Mouse (Mus musculus): ENCODE data around the gene Ptprn2. TPM values are rescaled to one million over a fixed set of nuclear protein-coding genes. Genes with fewer than 3 reads are reported as not detected.
A peak's percentile ranks its signal among the peaks of the same experiment; 100 is the strongest.
"Not testable (repeated sequence)": the region's sequence is repeated elsewhere in the genome, so short reads cannot be mapped to it uniquely, and the experiment has no call there.

Gene Ptprn2
- total RNA-seq, 2 experiments from 2014 or later: 0.12 to 0.19 TPM

DNA sequence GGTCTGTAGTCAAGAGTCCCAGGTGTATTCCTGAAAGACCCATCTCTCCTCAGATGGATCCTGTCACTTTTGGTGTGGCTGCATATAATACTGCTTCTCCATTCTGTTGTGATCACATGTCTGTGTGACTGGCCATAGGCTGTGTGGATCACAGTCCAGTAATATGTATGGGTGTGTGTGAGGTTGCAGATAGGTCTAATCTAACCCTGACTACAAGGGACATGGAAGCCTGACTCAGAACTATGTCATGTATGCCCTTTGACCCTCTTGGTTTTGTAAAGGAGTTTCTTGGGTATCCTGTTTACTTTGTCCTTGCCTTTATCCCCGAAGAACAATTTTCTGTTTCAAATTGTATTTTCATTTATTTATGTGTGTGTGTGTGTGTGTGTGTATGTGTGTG is 27.0 kb downstream of the Ptprn2 start:
- intact Hi-C loops (cut with DNase I): no loop called here

DNA sequence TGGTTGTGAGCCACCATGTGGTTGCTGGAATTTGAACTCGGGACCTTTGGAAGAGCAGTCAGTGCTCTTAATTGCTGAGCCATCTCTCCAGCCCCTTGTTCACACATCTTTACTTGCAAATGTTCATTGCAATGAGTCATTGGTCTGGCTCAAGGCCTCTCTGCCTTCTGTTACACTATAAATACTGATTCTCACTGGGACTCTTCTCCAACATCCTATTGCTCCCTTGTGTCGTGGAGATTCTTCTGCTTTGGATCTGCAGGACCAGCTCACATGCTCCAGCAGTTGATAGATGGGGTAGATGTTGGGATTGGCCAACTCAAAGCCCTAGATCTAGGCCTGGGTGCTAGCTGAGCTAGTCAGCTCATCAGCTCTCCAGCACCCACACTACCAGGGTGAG is 28.3 kb downstream of the Ptprn2 start:
- intact Hi-C loops (cut with DNase I); DNase-seq: not testable (repeated sequence)

More for the DNA sequence above, 27.0 kb downstream of the Ptprn2 start:
- DNase-seq: no peak

GRCm38 (mm10) chr12:116515824-116516223 is 30.3 kb downstream of the Ptprn2 start:
- intact Hi-C loops (cut with DNase I): no loop called here
- no peak for DNase-seq

DNA sequence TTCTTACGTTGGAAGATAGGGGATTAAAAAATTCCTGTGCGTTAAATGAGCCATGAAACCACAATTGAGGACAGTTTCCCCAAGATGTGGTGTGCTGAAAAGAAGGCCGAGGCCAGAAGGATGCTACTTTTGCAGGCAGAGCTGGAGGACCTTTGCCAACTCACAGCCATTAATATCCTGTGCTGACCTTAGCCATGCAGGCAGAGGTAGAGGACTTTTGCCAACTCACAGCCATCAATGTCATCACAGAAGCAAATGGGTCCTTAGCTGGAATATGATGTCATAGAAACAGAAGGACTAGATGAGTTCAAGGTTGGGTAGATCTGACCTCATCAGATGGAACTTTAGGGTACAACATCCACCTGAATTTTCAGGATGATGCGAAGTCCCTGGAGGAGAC is 43.3 kb downstream of the Ptprn2 start:
- intact Hi-C loops (cut with DNase I): no loop called here
- no peak for DNase-seq

DNA sequence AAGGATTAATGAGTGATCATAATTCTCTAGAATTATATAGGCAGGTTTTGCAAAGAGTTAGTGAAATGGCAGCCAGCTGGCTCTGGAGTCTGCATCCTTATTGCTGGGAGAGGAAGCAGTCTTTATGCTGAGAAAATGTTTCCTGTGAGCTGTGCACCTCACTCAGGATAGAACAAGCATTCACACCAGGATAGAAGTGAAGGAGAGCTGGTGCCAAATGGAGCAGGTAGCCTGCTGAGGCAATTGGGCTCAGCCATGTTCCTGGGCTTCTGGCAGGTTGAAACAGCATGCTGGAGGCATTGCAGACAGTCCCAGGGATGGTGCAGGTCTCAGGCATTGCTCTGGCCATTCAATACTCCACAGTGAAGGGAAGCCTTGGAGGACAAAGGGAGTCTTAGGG is 47.8 kb downstream of the Ptprn2 start:
- no peak for DNase-seq
- intact Hi-C loops (cut with DNase I): no loop called here

GRCm38 (mm10) chr12:116539305-116539704 is 53.8 kb downstream of the Ptprn2 start:
- no peak for DNase-seq
- intact Hi-C loops (cut with DNase I): no loop called here

DNA sequence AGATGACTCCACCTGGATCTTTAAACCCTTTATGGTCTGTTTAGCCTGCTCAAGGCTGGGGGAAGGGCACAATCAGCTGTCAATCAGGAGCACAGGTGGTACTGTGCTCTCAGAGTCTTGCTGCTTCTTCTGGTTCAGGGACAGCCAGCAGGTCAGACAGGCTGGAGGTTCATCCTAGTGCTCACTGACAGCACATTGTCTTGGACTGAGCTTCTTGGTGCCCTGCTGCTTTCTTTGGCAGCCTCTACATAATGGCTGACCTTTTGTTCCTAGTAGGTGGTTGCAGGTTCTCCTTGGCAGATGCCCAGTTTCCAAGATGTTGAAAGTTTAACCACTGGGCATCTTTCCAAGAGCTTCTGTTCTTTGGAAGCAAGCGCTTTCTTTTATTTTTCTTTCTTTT is 55.1 kb downstream of the Ptprn2 start:
- peak in 1 of 2 experiments; percentile 4 for DNase-seq
- intact Hi-C loops (cut with DNase I): no loop called here

DNA sequence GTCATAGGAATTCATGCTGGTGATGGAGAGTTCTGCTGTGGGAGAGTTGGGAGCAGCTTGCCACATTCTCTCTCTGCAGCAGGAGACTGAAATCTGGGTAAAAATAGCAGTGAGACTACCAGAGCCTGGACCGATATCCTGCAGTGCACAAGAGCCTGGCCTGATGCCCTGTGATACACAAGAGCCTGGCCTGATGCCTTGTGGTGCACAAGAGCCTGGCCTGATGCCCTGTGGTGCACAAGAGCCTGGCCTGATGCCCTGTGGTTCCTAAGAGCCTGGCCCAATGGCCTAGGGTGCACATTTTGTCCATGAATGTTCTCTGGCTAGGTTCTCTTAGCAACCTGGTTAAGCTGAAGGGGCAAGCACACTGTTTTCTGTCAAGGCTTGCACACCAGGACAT is 64.5 kb downstream of the Ptprn2 start:
- intact Hi-C loops (cut with DNase I): loop anchor here (5.0 kb wide), 1 partner anchor 72 kb away; no protein-coding TSS in a partner anchor
- peak; percentile 73 to 82 for DNase-seq

GRCm38 (mm10) chr12:116551516-116551915 is 66.0 kb downstream of the Ptprn2 start:
- DNase-seq: no peak
- intact Hi-C loops (cut with DNase I): loop anchor here (5.0 kb wide), 1 partner anchor 71 kb away; no protein-coding TSS in a partner anchor

DNA sequence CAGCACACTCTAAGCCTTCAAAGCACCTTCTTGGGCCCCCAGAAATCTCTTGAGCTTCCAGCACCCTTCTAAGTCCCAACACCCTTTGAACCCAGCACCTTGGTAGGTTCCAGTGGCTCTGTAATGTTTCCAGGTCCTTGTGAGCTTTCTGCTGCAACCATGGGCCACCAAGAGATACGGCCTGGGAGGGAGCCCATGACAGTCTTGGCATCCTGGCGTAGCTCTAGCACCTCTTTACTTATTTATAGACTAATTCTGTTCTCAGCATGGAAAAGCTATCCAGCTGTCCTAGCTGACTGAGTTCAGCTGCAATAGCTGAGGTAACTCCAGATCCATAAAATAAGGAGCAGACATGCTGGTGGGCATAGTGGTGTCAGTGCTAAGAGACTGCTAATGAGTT is 66.8 kb downstream of the Ptprn2 start:
- peak; percentile 12 to 17 for DNase-seq
- intact Hi-C loops (cut with DNase I): loop anchor here (5.0 kb wide), 1 partner anchor 70 kb away; no protein-coding TSS in a partner anchor

DNA sequence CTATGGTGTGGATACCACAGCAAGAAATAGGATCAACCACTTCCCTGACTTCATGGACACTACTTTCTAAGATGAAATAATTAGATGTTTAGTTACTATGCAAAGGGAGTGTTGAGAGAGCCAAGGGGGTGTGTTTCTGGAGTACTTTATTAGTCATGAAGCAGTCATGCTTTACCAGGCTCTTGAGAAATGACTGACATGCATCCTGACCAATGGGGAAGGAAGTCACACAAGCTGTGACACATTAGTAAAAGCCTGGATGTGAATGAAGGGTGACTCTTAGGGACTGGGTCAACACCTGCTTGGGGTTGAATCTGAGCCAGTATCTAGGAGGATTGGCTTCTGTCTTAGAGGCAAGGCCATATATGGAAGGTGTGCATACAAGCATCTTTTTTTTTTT is 67.8 kb downstream of the Ptprn2 start:
- intact Hi-C loops (cut with DNase I): loop anchor here (5.0 kb wide), 1 partner anchor 69 kb away; no protein-coding TSS in a partner anchor

DNA sequence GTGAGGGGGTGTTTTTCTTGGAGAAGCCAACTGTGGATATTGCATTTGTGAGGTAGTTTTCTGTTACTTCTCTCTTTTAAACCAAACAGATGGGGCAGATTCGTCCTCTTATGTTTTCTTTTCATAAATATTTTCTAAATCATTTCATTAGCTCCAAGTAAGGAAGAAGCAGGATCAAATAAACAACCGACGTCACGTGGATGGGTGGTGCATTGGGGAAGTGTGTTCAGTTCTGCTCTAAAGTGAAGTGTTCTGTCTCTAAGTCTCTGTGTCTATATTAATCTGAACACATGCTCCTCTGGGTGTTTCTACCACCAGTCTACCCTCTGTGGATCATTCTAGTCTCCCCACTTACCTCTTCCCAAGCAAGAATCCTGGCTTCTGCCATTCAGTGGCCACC is 70.4 kb downstream of the Ptprn2 start:
- DNase-seq: no peak
- intact Hi-C loops (cut with DNase I): no loop called here

More for the DNA sequence above, 67.8 kb downstream of the Ptprn2 start:
- no peak for DNase-seq

DNA sequence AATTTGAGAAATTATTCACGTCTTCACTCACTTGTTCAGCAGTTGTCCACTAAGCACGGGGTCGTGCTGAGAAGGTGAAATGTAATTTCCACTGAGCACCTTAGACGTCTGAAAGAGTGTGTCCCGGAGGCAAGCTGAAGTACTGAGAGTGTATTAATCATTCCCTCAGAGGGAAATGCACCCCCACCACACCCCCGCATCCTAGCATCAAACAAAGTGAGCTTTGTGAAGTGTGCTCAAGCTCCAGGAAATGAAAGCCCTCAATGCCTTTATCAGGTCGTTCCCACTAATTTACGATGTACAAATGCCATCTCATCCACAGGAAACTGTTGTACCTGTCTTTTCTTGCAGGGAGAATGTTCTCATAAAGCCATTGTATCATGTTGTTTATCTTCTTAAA is 78.9 kb downstream of the Ptprn2 start:
- no peak for DNase-seq
- intact Hi-C loops (cut with DNase I): no loop called here

DNA sequence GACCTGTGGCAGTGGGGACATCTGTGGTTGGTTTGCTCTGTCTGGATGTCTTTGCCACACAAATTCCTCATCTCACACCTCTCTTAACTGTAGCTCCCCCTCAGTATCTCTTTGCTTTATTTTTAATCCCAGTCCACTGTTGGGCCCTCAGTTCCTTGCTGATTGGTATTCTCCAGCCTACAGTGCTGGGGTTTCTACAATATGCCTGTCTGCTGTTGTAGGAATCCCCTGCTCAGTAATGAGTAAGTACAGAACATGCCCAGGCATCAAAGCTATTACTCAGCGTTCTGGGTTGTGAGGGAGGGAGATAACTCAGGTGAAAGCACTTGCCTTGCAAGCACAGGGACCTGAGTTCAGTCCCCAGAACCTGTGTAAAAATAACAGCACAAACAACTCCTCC is 81.2 kb downstream of the Ptprn2 start:
- DNase-seq: no peak
- intact Hi-C loops (cut with DNase I): no loop called here

DNA sequence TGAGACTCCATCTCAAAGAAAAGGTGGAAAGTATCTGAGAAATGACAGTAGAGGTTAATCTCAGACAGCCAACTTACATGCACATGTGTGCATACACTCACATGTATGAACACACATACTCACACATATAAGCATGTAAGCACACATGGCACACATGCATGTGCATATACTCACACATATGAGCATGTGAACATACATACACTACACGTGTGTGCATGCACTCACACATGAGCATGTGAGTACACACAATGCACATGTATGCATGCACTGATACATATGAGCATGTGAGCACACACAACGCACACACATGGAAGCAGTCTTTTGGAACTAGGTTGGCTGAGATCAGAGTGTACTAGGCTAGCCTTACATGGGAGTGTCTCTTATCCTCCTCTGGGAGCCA is 81.7 kb downstream of the Ptprn2 start:
- DNase-seq: no peak
- intact Hi-C loops (cut with DNase I): no loop called here

GRCm38 (mm10) chr12:116569568-116569967 is 84.0 kb downstream of the Ptprn2 start:
- intact Hi-C loops (cut with DNase I): no loop called here
- no peak for DNase-seq

DNA sequence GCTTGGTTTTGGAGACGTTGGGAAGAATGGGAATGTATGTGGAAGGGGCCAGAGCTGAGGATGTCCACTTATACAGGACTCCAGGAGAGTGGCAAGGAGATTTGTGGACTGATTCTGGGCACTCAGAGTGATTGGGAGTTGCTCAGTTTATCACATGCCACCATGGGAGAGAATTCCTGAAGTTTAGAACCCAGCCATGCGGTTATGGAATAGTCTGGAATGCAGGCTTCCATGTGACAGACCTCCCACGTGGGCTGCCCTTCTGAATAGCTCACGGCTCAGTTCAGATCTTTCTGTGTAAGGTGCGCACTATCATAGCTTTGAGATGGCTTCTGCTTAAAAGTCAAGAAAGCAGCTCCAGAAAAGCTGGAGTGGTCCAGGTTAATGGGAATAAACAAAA is 88.6 kb downstream of the Ptprn2 start:
- intact Hi-C loops (cut with DNase I): no loop called here
- DNase-seq: no peak

DNA sequence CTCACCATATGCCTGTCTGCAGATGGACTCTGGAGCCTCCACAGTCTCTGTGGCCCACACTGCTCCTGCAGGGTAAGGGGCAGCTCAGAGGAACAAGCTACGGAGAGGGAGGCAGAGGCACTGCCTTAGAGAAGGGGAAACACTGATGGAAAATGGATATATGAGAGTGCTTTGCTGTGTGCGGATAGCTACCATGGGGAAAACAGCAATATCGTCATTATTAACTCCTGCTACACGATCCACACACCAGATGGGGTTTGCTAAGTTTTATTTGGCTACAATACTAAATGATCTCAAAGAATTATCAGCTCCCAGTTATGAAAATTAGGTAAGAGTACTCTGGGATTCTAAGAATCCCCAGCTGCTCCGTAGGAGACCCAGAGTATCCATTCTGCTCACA is 89.2 kb downstream of the Ptprn2 start:
- intact Hi-C loops (cut with DNase I): no loop called here
- no peak for DNase-seq

GRCm38 (mm10) chr12:116577917-116578316 is 92.4 kb downstream of the Ptprn2 start:
- intact Hi-C loops (cut with DNase I); DNase-seq: not testable (repeated sequence)

GRCm38 (mm10) chr12:116580827-116581544 is 95.5 kb downstream of the Ptprn2 start:
- DNase-seq: no peak
- intact Hi-C loops (cut with DNase I): no loop called here

DNA sequence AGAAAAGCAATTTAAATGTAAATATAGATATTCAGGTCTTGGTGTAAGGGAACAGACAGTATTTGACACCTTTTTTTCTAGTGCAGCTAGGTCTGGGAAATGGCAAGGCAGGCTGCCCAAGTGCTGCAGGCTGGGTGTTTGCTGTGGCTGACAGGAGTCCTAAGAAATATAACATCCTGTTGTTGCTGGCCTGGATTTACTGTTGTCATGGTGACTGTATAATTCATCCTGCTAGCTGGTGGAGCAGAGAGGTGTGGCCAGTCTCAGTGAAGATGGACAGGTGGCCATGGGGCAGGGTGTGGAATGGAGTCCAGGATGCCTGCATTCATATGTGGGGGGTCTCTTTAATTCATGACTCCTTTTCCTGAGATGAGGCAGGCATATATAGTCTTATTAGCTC is 96.3 kb downstream of the Ptprn2 start:
- DNase-seq: no peak
- intact Hi-C loops (cut with DNase I): no loop called here

DNA sequence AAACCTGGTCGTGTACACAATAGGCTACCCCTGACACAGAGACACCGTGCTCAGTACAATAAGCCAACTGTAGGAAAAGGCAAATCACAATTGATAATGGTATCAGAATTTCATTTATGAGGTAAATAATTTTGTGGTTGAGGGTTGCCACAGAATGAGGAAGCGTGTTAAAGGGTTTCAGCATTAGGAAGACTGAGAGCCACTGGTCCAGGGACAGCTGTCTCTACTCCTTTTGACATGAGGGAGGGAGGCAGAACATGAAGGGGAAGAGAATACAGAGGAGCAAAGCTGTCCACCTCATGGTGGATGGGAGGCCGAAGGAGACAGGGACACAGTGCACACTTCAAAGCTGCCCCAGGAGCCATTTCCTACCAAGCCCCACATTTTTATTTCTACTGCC is 97.3 kb downstream of the Ptprn2 start:
- intact Hi-C loops (cut with DNase I): no loop called here
- no peak for DNase-seq

Data from heart, postnatal 14 days (tissue).